Mouse (Mus musculus) gastrocnemius, postnatal 4 days (tissue): ENCODE data around the gene Adam12. TPM values are rescaled to one million over a fixed set of nuclear protein-coding genes. Genes with fewer than 3 reads are reported as not detected.

ENCODE experiments used
- DNase-seq, 2 experiments: peaks; one replicate each; pipeline ENCODE4 v3.0.0; 2021 to 2022; ENCODE audit warnings: low spot score in 2 of 2, mixed read lengths in 2 of 2
- total RNA-seq, 2 experiments: library from RNA; stranded (reverse); gene quantifications; 2 replicates each; pipeline ENCODE4 v1.2.3; 2021

The Adam12 gene
- total RNA-seq, 2 experiments from 2014 or later, result 39.4 to 41.8 TPM

GRCm38 (mm10) chr7:133946757-133947345, 285.1 kb downstream of the Adam12 start:
- DNase-seq, result no peak

DNA sequence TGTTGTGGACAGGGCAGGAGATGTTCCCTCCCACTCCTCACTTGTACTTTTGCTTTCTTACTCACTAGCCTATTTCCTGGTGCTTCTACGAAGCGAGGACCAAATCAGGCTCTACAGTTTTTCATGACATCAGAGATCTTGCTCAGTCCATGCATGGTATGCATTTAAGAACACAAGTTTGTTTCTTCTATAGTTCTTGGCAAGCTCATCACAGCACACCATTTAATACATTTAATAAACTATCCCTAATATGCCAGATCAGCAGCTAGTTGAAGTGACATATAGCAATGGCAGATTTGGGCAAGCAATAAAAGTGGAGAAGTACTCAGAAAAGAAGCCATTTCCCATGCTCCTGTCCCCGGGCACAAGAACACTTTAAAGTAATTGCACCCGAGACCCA, 285.8 kb downstream of the Adam12 start:
- no peak for DNase-seq

DNA sequence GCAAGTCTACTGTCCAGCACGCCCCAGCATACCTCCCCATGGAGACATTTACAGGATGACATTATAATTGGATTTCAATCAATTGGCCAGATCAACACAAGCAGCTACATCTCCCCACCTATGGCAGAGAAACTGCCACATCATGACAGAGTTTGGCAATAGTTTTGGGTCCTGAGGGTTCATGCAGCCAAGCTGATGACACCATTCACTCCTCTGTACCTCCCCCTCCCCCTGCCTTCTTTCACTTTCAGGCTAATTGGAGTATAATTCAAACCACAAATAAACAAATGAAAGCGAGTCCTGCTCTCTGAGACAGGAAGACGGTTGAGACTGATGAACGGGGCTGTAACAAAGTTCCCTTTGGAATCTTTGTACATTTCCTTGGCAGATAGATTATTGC, 291.5 kb downstream of the Adam12 start:
- DNase-seq, result no peak

DNA sequence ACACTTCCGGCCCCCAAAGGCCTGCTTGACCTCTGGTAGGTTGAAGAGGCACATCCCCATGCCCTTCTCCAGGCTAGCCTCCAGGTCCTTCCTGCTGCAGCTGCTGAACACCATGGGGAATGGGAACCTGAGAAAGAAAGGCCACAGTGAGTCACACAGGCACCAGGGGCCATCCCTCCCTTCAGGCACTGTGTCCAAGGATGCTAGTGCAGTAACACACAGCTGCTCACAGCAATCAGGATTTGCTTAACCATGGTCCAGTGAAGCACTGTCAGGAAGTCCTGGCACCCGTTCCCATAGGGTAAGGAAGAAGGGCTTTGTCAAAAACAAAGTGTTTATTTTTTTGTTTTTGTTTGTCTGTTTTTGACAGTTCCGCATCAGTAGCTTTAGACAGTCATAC, 294.5 kb downstream of the Adam12 start:
- DNase-seq, result no peak

GRCm38 (mm10) chr7:133936377-133936776, 295.6 kb downstream of the Adam12 start:
- DNase-seq, result no peak

DNA sequence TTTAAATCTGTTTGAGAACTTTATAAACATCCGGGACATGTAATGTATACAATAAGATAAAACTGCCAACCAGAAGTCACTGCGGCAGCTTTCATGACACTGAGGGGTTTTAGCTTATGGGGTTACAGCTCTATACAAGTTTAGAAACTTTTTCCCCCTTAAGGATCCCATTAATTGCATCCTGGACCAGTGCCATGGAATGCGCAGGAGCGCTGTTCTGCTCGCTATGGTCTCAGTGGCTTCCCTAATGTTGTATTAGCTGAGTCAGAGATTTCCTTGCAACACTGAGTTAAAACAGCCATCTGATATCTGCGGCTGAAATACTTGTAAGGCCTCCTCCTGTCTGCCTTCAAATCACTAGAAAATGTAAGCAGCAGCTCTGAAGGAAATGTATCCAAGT, 298.6 kb downstream of the Adam12 start:
- DNase-seq, result no peak

DNA sequence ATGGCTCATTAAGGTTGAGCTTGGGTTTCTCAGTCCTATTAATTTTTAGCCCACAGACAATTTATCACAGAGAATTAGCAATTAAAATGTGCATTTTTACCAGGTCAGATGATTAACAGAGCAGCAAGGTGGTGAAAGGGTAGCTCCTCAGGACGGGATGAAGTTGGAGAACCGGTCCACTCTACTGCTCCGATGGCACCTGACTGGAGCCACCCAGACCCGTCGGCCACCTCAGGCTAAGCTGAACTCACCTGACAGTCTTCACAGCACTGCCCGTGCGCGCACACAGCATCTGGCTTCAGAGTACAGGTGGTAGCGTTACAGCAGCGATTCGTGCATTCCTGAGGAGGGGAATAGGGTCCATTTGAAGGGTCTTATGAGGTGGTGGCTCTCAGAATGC, 300.5 kb downstream of the Adam12 start:
- no peak for DNase-seq

DNA sequence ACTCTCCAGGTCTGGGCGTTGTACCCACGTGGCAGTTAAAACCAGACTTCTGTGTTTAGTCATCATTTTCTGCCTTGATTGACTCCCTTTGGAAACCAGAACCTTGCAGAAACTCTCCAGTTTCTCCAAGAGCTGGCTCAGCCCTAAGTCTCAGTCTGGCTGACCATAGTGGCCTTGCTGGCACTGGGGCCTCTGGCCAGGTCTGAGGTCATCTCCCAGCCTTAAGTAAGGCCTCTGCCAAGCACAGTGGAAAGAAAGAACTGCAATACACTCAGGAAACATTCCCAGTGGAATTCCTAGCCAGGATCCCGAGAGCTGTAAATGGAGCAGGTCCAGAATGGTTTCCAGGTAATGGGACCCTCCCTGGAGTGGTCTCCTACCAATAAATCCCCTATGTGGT, 303.0 kb downstream of the Adam12 start:
- no peak for DNase-seq

DNA sequence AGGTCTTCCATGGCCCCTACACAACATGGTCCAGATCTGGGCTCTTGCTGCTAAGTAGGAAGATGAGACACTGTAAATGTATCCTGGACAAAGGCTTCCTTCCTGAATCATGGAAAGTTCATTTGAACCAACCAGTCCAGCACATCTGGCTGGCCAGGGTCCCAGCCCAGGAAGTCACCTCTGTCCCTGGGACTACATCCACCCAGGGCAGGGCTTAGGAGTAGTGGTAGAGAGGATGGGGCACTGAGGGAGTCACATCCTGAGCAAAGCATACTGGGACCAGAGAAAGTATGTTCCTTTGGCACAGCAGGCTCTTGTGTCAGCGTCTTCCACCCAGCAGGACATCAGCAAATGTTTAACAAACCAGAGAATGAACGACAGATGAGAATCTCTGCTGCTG, 306.2 kb downstream of the Adam12 start:
- no peak for DNase-seq

DNA sequence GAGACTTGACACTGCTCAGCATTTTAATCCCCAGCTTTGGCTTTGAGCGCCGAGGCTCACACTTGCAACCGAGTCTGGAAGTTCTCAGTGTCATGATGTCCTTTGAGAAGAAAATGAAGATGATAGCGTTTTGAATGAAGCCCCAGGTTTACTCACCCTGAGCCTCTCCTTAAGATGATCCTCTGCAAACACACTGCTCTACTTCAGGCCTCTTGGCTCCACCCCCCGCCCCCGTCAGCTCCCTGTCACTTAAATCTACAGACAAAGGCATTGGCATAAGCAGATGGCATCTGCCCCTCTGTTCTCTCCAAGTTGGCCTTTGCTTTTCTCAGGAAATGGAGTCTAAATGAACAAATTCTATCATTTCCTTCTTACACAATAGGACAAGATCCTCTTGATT, 308.0 kb downstream of the Adam12 start:
- no peak for DNase-seq

DNA sequence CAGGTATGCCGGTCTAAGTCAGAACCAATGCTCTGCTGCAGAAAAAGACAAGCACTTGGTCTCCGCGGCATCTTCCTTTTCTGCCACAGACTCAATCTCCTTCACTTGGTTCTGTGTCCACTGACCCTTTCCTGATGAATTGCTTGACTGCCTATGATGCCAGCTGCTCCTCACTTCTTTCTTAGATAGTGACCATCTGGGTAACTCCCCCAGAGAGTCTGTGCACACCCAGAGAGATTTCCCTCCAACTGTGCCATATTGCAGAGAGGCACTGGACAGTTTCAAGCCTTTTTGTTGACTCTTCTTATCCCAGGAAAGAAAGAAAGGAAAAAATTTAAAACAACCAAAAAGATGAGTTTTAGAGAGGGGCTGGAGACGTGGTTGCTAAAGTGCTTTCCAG, 310.7 kb downstream of the Adam12 start:
- DNase-seq, result no peak

- DNase-seq, result no peak
Observed at GRCm38 (mm10) chr7:133920724-133921123, 311.2 kb downstream of the Adam12 start.

- DNase-seq, result peak in 1 of 2 experiments; percentile 28
Observed at GRCm38 (mm10) chr7:133919918-133920317, 312.0 kb downstream of the Adam12 start.

GRCm38 (mm10) chr7:133919306-133919705, 312.6 kb downstream of the Adam12 start:
- no peak for DNase-seq

GRCm38 (mm10) chr7:133916230-133916629, 315.7 kb downstream of the Adam12 start:
- no peak for DNase-seq

- no peak for DNase-seq
Observed at GRCm38 (mm10) chr7:133911881-133912280, 320.1 kb downstream of the Adam12 start.

- no peak for DNase-seq
Observed at GRCm38 (mm10) chr7:133909833-133910375, 322.0 kb downstream of the Adam12 start.

DNA sequence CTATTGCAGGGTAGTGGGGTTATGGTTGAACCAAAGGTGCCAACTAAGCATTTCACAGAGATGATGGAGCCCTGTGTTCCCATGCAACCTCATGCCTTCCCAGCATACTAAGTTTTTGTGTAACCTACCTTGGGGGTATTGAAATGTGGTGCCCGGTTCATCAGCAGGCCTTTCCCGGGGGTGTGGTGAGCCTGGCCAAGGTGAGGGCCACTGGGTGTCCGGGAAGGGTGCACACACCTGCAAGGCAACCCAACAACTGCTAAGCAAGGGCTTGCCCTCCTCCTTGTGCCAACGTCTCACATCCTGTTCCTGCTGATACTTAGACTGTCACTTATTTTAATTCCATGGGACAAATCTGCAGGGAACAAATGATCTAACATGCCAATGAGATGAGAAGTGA, 323.0 kb downstream of the Adam12 start:
- no peak for DNase-seq

DNA sequence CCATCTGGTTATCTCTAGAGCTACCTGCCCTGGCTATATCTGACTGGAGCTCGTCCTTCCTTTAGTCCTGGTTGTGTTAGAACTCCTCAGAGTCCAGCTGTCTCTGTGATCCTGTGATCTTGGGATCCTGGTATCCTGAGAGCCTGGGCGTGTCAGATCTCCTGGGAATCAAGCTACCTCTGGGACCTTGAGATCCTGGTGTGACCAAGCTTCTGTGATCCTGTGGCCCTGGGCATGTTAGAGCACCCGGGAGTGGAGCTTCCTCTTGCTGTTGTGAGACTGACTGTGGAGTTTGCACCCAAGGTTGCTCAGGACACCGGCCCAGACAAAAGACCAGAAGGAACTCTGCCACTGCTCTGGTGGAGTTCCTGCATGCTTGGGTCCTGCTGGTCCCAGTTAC, 332.6 kb downstream of the Adam12 start:
- no peak for DNase-seq

- DNase-seq, result no peak
Observed at GRCm38 (mm10) chr7:133891796-133892195, 340.1 kb downstream of the Adam12 start.

DNA sequence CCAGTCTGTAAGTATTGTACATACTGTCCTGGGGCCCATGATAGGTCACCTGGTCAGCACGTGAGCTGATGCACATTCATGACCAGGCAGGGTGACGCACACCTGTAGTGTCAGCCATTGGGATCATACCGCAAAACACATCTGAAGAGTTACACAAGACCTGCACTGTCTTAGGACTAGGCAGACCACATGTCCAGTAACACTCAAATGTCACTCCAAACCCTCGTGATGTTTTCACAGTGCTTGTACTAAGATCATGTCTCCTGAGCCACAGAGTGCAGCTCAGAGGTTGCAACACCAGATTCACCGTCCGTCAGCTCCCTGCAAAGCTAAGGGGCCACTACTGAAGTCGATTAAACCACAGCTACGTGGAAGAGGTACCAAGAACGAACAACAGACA, 340.6 kb downstream of the Adam12 start:
- DNase-seq, result no peak

GRCm38 (mm10) chr7:133889986-133890385, 342.0 kb downstream of the Adam12 start:
- DNase-seq, result no peak
